Mouse (Mus musculus): ENCODE data around the gene Tfe3.

DNA sequence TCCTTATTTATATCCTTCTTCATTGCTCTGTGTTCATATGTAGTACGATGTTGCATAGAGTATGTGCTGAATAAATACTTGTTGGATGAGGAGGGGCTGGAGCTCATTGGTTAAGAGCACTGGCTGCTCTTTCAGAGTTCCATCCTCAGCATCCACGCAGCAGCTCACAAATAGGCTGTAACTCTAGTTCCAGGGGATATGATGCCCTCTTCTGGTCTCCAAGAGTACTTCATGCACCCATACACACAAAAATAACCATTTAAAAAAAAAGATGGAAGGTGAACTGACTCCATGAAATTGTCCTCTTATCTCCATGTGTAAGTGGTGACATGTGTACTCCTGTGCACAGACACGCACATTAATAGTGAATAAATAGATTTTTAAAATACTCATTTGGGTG lies 31.0 kb downstream of the Tfe3 start:
- TF ChIP-seq CTCF (IDR thresholded peaks at IDR 0.05; ENCODE audit: low read depth, low read length) (no peak), POLR2A (IDR thresholded peaks at IDR 0.05; ENCODE audit: extremely low read depth, insufficient read depth, low read length) (no peak)
